Mouse (Mus musculus): Measurements from ENCODE around the gene Stpg3.

Stpg3 gene

DNA sequence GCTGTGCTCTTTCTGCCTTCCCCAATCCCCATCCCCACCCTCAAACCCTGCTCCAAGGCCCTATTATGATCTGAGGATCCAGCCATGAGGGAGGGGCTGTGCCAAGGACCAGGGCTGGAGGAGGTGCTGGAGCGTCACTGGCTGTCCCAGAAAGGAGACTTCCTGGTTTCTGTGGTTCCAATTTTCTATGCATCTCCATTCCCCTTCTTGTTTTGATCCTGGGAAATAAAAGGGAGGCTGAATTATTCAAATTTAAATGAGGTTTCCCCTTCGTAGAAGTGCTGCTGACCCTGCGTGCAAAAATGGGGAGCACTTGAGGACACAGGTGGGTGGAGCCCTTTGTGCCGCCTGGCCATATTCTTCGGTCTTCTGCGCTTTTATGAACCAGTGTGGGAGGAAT is 31.8 kb downstream of the Stpg3 start:
- in situ Hi-C loops (cut with MboI; ENCODE audit: unreplicated experiment in 2 of 2) = no loop called here

DNA sequence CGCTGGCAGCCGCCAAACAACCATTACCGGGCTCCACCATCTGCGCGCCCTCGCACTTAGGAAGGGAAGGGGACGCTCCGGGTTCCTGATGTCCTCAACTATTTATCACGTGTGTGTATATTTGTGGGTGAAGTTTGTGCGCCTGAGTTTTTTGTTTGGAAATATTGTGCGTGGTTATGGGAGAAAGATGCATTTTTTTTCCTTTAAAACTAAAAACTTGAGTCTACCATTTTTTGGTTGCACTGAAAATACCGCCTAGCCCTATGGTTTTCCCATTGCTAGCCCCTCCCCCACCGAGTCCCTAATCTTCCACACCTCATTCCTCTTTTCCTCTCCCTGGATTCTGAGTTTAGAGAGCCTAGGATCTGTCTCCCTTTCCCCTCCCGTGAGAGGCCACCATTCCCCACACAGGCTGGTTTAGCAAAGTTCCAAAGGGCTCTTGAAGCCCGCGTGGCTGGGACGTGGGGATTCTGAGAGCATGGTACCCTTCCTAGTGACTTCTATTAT is 32.5 kb downstream of the Stpg3 start:
- in situ Hi-C loops (cut with MboI; ENCODE audit: unreplicated experiment in 2 of 2) = no loop called here

DNA sequence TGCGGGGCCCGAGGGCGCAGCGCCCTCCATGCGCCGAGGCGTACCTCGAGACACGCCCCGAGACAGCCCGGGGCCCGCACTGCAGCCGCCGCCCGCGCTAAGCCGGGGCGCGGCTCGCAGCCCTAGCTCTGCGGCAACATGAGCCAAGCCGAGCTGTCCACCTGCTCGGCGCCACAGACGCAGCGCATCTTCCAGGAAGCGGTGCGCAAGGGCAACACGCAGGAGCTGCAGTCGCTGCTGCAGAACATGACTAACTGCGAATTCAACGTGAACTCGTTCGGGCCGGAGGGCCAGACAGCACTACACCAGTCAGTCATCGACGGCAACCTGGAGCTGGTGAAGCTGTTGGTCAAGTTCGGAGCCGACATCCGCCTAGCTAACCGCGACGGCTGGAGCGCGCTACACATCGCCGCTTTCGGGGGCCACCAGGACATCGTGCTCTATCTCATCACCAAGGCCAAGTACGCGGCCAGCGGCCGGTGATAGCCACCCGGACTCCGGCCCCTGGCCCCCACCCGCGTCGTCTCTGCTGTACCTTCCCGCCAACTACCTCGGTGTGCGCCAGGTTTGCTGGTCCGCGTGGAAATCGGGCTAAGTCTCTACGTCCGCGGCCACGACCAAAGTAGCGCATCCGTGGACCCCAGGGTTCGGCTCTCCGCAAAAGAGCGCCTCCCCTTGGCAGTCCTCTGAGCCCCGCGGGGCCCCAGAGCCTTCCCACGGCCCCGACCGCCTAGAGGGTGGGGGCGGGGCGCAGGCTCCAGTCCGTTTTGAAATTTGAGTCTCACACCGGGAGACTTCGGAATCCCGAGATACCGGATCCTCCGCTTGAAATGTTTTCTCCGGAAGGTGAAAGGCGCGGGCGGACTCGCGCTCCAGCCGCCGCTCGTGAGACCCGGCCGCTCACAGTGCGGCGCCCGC is 33.2 kb downstream of the Stpg3 start:
- in situ Hi-C loops (cut with MboI; ENCODE audit: unreplicated experiment in 2 of 2) = no loop called here

DNA sequence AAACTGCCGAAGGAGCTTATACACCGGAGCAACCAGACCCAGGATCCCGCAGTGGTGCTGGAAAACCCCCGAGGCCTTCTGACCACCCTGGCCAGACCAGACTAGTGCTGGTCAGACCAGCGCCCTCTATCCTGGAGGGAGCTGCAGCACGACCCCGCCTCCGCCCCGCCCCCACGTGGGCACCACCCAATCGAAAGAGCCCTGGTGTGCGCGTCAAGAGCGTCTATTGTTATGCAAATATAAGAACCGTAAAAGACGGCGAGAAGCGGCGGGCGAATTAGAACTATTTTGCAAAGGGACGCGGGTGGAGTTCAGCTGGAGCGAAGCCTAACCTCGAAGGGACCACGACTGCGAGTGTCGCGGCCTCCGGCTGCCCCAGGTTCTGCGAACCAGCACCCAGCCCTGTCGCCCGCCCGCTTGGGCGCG is 33.9 kb downstream of the Stpg3 start, which contains the start of gene Nrarp:
Gene Nrarp, plus strand, starts transcription at position 281 of the 426 bp plus-strand sequence.
- in situ Hi-C loops (cut with MboI; ENCODE audit: unreplicated experiment in 2 of 2) = no loop called here

DNA sequence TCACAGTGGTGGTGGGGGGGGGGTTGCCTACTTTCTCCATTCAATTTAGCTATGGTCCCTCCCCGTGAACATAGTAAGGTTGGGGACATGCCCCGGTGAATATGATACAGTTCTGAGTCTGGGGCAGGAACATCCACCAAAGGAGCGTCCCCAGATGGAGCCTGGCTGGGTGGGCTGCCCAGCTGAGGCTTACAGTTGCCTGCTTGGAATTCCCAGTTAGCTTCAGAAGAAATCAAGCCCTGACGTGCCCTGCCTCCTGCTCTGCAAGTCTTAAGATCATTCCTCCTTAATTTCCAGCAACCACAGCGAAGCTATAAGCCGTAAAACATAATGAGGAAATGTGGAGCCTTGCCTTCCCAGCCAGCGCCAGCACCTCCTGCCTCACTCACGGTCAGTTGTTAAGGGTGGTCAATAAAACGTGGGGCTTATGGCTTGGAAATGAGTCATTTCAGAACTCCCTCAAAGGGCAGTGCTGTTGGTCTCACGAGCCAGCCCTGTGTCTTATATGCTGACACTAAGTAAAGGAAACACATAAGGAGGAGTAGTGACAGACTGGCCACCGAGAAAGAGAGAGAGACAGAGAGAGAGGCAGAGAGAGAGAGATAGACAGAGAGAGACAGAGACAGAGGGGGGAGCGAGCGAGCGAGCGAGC is 34.7 kb downstream of the Stpg3 start:
- in situ Hi-C loops (cut with MboI; ENCODE audit: unreplicated experiment in 2 of 2) = no loop called here

DNA sequence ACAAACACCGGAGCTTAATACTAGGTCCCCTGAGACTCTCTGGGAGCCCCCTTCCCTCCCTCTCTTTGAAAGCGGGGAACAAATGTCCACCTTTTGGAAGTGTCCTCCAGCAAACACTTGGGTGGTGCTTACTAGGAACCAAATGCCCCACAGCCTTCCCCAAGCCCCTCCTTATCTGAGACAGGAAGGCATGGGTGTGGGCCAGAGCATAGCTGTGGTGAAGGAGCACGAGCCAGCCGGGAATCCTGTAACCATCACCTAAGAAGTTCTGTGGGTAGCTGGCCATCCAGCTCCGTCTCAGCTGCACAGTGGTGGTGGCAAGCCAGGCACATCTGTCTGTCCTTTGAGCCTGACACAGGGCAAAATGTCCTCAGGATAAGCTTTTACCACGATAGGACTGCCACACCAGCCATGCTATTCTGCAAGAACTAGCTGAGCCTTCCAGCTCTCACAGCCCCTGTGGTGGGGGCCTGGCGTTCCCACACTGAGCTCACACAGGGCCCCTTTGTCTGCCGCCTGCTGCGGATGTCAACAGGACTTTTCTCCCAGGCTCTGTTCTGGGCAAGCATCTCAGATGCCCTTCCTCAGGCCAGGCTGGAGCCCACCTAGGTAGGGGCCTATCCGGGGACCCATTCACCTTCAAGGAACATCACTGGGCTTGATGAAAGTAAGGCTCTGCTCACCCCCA is 36.0 kb downstream of the Stpg3 start:
- in situ Hi-C loops (cut with MboI; ENCODE audit: unreplicated experiment in 2 of 2) = no loop called here

DNA sequence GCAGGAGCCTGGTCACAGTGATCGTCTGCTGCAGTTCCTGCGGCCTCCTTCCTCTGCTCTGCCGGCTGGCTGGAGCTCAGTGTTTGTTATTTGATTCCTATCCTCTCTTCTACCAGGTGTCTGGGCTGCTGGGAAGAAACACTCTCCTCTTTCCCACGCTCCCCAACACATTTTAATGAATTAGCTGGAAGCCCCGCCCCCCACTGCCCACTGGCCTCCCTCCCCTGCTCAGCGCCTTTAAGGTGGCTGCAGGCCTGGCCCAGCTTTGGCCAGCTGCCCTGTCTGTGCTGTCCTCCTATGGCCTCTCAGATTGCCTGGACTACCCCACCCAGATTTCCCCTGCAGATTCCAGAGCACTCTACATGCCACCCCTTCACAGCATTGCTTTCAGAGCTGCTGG is 36.8 kb downstream of the Stpg3 start:
- in situ Hi-C loops (cut with MboI; ENCODE audit: unreplicated experiment in 2 of 2) = no loop called here

DNA sequence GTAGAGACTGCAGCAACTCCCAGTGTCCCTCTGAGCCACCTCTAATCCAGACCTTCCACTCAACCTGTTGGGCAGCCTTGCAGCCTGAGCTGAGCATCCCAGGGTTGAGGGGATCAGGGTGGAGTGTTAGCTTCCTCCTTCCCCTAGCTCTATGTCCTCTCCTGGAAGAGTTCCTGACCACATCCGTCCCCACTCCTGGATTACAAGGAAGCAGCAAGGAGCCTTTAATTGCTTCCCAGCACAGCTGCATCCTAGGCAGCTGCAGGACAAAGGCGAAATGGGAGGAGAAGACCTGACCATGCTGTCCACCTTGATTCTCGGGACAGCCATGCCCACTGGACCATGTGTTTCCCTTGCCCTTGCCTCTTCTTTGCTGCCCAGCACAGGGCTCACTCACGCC is 37.4 kb downstream of the Stpg3 start:
- in situ Hi-C loops (cut with MboI; ENCODE audit: unreplicated experiment in 2 of 2) = no loop called here

DNA sequence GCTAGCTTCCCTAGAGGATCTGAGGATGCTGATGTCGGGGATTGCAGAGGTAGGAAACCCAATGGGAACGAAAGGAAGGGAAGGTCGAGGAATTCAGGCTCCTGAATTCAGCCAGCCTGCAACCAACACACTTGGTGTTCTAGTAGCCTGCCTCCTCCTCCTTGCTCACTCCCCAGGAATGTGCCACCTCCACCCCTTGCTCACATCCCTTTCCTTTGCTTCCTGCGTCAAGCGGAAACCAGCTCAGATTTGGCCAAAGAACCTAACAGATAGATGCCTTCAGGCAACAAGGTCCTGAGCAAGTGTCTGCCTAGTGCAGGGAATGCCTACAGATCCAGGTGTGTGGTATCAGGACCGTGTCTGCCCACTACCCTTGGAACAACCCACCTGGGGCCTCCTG is 37.9 kb downstream of the Stpg3 start:
- in situ Hi-C loops (cut with MboI; ENCODE audit: unreplicated experiment in 2 of 2) = no loop called here

DNA sequence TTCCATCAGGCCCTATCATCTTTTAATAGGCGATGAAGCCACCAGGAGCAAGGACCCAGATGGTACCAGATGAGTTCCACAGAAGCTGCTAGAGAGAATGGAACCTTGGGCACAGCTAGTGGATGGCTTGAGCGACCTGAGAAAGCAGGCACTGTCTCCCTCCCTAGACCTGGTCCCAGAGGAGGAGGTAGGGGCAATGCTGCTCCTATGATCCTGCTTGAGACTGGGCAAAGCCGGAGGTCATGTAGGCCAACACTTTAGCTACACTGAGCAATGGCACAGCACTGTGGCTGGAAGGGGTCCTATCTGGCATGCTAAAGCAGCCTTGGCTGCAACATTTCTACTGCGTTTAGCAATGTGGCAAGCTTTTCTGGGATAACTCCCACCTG is 38.8 kb downstream of the Stpg3 start:
- in situ Hi-C loops (cut with MboI; ENCODE audit: unreplicated experiment in 2 of 2) = no loop called here

DNA sequence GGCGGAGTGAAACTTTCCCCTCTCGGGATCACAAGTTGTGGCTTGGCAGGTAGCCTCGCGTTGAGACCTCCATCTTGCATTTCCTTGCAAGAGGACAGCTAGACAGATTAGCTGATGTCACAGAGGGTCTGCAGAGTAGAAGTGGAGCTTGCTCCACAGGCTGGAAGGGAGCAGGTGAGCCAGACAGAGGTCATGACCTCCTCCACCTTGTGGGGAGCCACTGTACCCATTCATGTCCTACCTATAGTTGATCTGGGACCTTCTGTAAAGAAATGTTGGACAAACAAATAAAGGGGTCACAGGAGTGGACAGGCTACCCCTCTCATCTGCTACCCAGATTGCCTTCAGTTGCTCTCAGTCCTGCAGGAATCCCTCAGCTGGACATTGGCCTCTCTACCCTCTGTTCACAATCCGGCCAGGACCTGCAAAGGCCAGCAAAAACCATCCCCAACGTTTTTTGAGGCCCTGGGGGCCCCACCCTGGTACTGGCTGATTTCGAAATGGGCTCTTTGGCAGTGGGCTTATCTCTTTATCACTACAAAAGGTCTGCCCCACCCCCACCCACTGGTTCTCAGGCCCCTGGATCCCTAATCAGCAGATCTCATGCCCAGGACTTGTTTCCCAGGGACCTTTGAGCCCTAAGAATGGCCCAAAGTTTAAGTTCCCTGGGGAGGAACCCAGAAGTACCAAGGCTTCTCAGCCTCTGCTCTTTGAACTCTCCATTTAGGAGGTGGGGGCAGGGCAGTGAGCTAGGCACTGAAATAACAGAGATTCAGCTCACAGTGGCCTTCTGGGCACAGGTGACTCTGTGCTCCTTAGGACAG is 39.4 kb downstream of the Stpg3 start:
- in situ Hi-C loops (cut with MboI; ENCODE audit: unreplicated experiment in 2 of 2) = no loop called here

DNA sequence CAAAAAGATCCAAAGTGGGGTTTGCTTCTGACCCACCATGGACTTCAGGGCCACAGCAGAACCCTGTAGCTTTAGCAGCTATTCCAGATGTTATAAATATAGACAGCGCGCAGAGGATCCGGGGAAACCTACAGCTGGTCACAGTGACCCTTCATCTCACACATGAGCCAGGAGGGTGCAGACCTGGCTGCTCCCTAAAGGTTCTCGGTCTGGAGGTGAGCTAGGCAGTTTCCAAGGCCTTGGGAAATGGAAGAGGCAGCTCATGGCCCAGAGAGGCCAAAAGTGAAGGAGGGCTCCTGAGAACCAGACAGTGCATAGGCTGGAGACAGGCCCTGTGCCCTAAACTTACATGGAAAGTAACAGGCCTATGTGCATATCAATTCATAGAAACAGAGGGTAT is 40.6 kb downstream of the Stpg3 start:
- in situ Hi-C loops (cut with MboI; ENCODE audit: unreplicated experiment in 2 of 2) = no loop called here

DNA sequence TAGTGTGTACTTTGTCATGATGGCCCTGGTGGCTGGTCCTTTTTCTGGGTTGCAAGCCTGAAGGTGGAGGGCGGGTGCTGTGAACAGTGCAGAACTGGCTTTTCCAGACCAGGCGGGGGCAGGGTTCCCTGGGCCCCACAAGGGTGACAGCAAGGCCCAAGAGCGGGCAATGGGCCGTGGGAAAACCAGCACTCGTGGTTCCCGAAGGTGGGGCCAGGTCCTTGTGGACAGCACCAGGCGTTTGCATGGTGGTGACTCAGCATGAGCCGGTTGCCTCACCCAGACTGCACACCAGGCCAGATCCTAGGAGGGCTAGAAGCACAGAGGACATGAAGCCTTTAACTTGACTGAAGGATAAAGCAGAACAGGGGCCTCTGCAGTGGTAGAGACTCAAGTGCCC is 41.8 kb downstream of the Stpg3 start:
- in situ Hi-C loops (cut with MboI; ENCODE audit: unreplicated experiment in 2 of 2) = no loop called here

DNA sequence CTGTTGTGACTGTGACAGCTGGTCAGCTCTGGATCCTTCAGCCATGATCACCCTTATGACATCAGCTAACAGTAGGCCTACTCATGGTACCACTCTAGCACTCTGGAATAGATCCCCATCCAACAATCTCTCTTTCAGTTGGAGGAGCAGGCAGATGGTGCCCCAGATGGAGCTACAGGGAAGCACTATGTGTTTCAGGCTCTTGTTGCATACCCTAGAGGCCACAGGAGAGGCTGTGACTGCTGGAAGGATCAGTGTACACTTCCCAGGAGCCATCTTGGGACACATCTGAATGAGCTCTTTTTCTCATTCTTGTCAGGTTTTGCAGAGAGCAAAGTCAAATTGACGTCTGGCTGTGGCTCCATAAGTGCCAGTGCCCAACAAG is 42.7 kb downstream of the Stpg3 start:
- in situ Hi-C loops (cut with MboI; ENCODE audit: unreplicated experiment in 2 of 2) = no loop called here

DNA sequence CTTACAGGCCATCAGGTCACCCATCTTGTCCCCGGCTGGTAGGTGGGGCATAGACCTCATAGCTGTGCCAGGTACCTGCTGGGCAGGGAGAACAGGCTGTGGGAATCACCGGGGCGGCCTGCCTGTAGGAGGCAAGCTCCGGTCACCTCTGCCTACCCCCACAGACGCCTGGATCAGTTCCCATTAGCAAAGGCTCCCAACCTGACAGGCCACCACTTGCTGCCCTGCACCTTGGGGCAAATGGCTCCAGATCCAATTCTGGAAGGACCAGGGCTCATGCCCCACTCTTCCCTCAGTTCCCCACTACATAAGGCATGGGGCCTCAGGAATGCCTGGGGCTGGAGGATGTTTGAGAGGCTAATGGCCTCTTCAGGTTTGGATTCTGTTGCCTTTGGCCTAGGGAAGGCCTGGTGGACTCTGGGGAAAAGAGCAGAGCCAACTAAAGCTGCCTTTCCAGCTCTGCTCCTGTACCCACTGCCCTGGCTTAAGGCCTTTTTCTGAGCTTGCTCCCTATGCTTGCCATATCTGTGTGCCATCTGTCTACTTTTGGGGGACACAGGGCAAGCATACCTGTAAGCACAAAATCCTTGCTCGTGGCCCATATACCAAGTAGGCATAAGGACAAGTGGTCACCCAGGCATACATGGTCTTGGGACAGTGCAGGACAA is 43.2 kb downstream of the Stpg3 start:
- in situ Hi-C loops (cut with MboI; ENCODE audit: unreplicated experiment in 2 of 2) = no loop called here

DNA sequence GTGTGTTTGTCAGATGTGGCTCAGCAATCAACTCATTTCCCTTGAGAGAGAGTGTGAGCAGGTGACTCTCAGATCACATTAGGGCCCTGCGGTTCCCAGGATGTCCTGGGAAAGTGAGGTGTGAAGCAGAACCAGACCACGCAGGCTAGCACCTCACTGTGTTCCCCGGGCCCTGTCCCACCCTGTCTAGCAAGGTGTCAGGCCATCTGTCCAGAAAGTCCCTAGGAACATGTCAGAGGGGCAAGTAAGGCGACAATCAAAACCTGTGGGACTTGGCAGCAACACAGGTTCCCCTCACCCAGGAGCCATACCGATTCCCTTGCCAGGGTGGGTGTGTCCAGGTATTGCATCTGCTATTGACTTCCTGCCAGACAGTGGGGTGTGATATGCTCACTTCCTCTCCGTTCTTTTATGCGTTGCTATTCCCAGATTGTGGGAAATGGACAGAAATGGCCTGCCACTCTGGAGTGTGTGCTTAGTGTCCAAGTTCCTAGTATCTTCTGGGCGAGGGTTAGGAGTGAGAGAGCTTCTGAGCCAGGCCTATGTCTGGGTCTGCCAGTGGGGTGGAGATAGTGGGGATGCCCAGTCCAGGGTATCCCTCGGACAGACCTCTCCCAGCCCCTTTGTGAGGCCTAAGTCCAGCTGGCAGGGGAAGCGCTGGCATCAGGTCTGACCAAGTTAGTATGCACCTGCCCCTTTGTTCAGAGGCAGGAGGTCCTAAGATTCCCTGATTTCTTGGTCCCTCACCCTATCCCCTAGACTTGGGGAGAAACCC is 43.9 kb downstream of the Stpg3 start:
- in situ Hi-C loops (cut with MboI; ENCODE audit: unreplicated experiment in 2 of 2) = no loop called here

DNA sequence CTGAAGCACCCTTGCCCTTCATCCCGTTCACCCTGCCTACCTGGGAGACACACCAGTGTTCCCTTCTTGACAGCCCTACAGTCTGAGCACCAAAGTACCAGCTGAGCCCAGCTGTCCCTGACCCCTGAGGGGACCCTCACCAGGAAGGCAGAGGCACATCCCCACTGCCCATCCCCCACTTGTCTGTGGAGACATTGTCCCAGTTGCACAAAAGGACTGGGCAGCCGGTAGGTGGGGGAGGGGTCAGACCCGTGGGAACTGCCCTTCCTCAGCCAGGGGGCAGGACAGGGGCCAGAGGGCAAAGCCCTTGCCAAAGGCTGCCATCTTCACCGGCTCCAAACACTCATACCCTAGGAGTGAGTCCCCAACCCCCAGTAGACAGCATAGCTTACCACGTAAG is 44.7 kb downstream of the Stpg3 start:
- in situ Hi-C loops (cut with MboI; ENCODE audit: unreplicated experiment in 2 of 2) = no loop called here

DNA sequence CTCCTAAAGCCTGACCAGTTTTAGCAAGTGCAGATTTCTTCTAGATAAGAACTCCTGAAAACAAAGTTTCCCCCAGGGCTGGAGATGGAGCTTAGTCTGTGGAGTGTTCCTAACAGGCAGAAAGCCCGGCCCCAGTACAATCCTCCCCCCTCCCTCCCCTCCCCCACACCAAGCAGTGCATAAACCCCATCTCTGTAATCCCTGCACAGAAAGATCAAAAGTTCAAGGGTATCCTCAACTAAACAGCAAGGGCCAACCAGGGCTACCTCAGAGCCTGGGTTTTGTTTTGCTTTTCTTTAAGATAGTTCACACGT is 45.8 kb downstream of the Stpg3 start:
- in situ Hi-C loops (cut with MboI; ENCODE audit: unreplicated experiment in 2 of 2) = no loop called here

DNA sequence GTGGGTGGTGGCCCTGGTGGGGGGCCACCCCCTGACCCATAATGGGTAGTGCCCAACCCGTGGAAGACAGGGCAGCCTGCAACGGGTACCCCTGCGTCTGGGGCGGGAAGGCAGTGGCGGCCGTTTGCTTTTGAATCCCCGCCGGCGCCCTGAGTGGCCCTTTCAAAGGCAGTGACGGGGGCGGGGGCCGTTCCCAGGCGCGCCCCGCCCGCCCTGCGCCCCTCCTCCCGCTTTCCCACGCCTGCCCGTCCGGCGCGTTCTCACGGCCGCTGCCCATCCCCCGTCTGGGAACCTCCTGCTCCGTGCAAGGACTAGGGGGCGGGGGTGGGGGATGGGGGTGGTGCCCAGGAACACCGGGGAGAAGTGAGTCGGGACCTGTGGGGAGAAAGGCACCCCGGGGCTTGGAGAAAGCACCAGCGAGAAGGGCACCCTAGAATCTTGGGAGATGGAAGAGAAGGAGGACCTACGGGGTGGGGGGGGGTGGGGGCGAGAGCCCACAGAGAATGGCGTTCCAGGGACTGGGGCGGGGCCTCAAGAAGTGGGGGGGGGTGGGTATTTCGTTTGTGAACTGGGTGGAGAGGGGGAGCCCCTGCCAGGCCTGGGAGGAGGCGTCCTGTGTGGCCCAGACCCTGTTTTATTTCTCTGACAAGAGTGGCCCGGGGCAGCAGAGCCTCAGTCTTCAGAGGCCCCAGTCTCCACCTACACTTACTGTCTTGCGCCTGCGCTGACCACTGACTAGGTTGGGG is 46.3 kb downstream of the Stpg3 start:
- in situ Hi-C loops (cut with MboI; ENCODE audit: unreplicated experiment in 2 of 2) = no loop called here

All from v-Abl transformed pro-B cells (cell line).